Mouse (Mus musculus) MEL (cell line): ENCODE data around the gene Ube2g1.

Experiments used
- CHD1 ChIP-seq: IDR thresholded peaks from 2 replicates; pipeline ENCODE4 v1.6.1; 2012; ENCODE audit warnings: low read depth, mild to moderate bottlenecking, inconsistent platforms, low read length, improper control_type of control experiment
- CTCF ChIP-seq, 3 experiments: IDR thresholded peaks in 2 of 3; conservative IDR thresholded peaks in 1 of 3; 2 replicates each; pipeline ENCODE4 v1.5.1; 2011 to 2012; ENCODE audit warnings: low read length in 3 of 3, low read depth in 2 of 3, mild to moderate bottlenecking in 2 of 3, improper control_type of control experiment in 1 of 3, inconsistent platforms in 1 of 3, mixed read lengths in 1 of 3, moderate library complexity in 1 of 3; ENCODE audit not compliant: control insufficient read depth in 1 of 3, insufficient read depth in 1 of 3, poor library complexity in 1 of 3, severe bottlenecking in 1 of 3
- EP300 ChIP-seq, 2 experiments: IDR thresholded peaks; 2 replicates each; pipeline ENCODE4 v1.6.1; 2011; ENCODE audit warnings: improper control_type of control experiment in 2 of 2, low read length in 2 of 2, low read depth in 1 of 2, mild to moderate bottlenecking in 1 of 2
- GABPA ChIP-seq: IDR thresholded peaks from 2 replicates; pipeline ENCODE4 v1.6.1; 2012; ENCODE audit warnings: low read depth, mild to moderate bottlenecking, inconsistent platforms, low read length, improper control_type of control experiment, moderate library complexity
- HCFC1 ChIP-seq: IDR thresholded peaks from 2 replicates; pipeline ENCODE4 v1.6.1; 2012; ENCODE audit warnings: low read depth, mild to moderate bottlenecking, inconsistent platforms, low read length, improper control_type of control experiment, moderate library complexity
- MAX ChIP-seq: IDR thresholded peaks from 2 replicates; pipeline ENCODE4 v1.6.1; 2011; ENCODE audit warnings: low read length, improper control_type of control experiment
- NELFE ChIP-seq: IDR thresholded peaks from 2 replicates; pipeline ENCODE4 v1.6.1; 2011; ENCODE audit warnings: low read depth, low read length, improper control_type of control experiment
- POLR2A ChIP-seq, 2 experiments: IDR thresholded peaks; 2 replicates each; pipeline ENCODE4 v1.6.1; 2011 to 2012; ENCODE audit warnings: low read length in 2 of 2, mild to moderate bottlenecking in 2 of 2, control low read depth in 1 of 2, improper control_type of control experiment in 1 of 2, low read depth in 1 of 2, moderate library complexity in 1 of 2; ENCODE audit not compliant: control insufficient read depth in 1 of 2, insufficient read depth in 1 of 2, poor library complexity in 1 of 2
- SMC3 ChIP-seq: IDR thresholded peaks from 2 replicates; pipeline ENCODE4 v1.6.1; 2011; ENCODE audit warnings: low read depth, low read length, improper control_type of control experiment
- TCF12 ChIP-seq: IDR thresholded peaks from 2 replicates; pipeline ENCODE4 v1.6.1; 2014; ENCODE audit warnings: low read depth, mild to moderate bottlenecking, inconsistent platforms, low read length, improper control_type of control experiment, moderate library complexity
- UBTF ChIP-seq: IDR thresholded peaks from 2 replicates; pipeline ENCODE4 v1.6.1; 2012; ENCODE audit warnings: low read depth, mild to moderate bottlenecking, inconsistent platforms, low read length, improper control_type of control experiment, moderate library complexity, borderline replicate concordance; ENCODE audit not compliant: insufficient read depth
- ZC3H11A ChIP-seq: IDR thresholded peaks from 2 replicates; pipeline ENCODE4 v1.6.1; 2012; ENCODE audit warnings: low read depth, mild to moderate bottlenecking, inconsistent platforms, low read length, improper control_type of control experiment
- ZNF384 ChIP-seq: IDR thresholded peaks from 2 replicates; pipeline ENCODE4 v1.6.1; 2012; ENCODE audit warnings: low read depth, mild to moderate bottlenecking, inconsistent platforms, low read length, improper control_type of control experiment

GRCm38 (mm10) chr11:72688242-72688641 is 81.2 kb downstream of the Ube2g1 start:
- TF ChIP-seq CTCF (IDR thresholded peaks at IDR 0.05 in 2 of 3, conservative IDR thresholded peaks at IDR 0.05 in 1 of 3; ENCODE audit: control insufficient read depth in 1 of 3, insufficient read depth in 1 of 3, low read depth in 2 of 3, low read length in 3 of 3, poor library complexity in 1 of 3, severe bottlenecking in 1 of 3) (no peak), MAX (no peak), EP300 (IDR thresholded peaks at IDR 0.05; ENCODE audit: low read depth in 1 of 2, low read length in 2 of 2) (no peak), GABPA (no peak), POLR2A (IDR thresholded peaks at IDR 0.05; ENCODE audit: control insufficient read depth in 1 of 2, insufficient read depth in 1 of 2, low read depth in 1 of 2, low read length in 2 of 2, poor library complexity in 1 of 2) (no peak), SMC3 (no peak), ZNF384 (no peak), CHD1 (no peak), ZC3H11A (no peak), TCF12 (no peak), HCFC1 (no peak), UBTF (no peak), NELFE (no peak)
